Mouse (Mus musculus) liver, embryonic 14.5 days (tissue): ENCODE data around the gene Gng3.

Experiments used
- CTCF ChIP-seq: IDR thresholded peaks from 2 replicates; pipeline ENCODE4 v1.5.1; 2016; ENCODE audit warnings: antibody characterized with exemption, low read depth, control low read depth
- EP300 ChIP-seq: IDR thresholded peaks from 2 replicates; pipeline ENCODE4 v1.6.1; 2016; ENCODE audit warnings: antibody characterized with exemption, low read depth

- no peak for TF ChIP-seq CTCF
- no peak; the same call in 1 of the 2 replicates for TF ChIP-seq EP300
These were observed 48.8 kb upstream of the Gng3 start for GRCm38 (mm10) chr19:8887585-8888463.
